Mouse (Mus musculus): Measurements from ENCODE around the gene Cbll1. TPM values are rescaled to one million over a fixed set of nuclear protein-coding genes. Genes with fewer than 3 reads are reported as not detected.

The Cbll1 gene
- 17.1 and 18.7 TPM in 2 replicates for polyA plus RNA-seq (2016; fragmentation: Nextera tagmentation; extraction: Ambion mirVana)

- under 1% methylated on average over 68 of the region's 68 CpGs for WGBS
- peak; percentile 97 for DNase-seq (ENCODE audit: low spot score)
- Histone ChIP-seq H3K4me3 (peak within 1 kb of the TSS; percentile 89), H3K27me3 (ENCODE audit: low read depth, poor library complexity, severe bottlenecking) (no peaks in the 10 kb centered on the region), H3K9me3 (replicated peaks) (no peaks in the 10 kb centered on the region), H3K27ac (peak within 1 kb of the TSS; percentile 91), H3K4me1 (peaks cover 17% of the 10 kb centered on the region), H3K36me3 (peaks cover 1% of the 10 kb centered on the region)
Measured at GRCm38 (mm10) chr12:31499314-31500131, at the start of gene Cbll1. Gene Cbll1 (minus strand): TSS chr12:31499616.

- Histone ChIP-seq H3K27ac (peak overlapping the region; percentile 75), H3K4me3 (no peak overlapping the region), H3K36me3 (no peaks in the 10 kb centered on the region), H3K27me3 (ENCODE audit: low read depth, poor library complexity, severe bottlenecking) (no peaks in the 10 kb centered on the region), H3K4me1 (peaks cover 41% of the 10 kb centered on the region), H3K9me3 (replicated peaks) (no peaks in the 10 kb centered on the region)
- DNase-seq (ENCODE audit: low spot score), result no peak
- WGBS, result 80% methylated on average over 1 of the region's 1 CpGs
Measured at GRCm38 (mm10) chr12:31546061-31546460, 46.6 kb upstream of the Cbll1 start.

DNA sequence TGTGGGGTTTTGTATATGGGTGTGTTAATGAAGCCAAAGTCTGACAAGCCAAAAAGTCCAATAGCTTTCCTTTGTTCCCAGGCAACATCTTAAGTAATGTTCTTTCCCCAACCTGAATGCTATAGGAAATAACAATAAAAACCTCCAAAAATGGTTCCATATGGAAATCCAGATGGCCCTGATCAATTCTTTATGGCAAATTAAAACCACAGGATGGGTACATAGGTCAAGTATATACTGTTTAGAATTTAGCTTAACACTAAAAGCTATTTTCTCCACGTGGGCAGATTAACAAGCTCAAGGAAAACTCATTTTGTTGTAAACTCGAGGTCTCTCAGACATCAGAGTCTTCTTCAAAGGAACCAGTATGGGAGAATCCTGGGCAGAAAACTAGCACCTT, 45.8 kb upstream of the Cbll1 start:
- WGBS, result 23% methylated on average over 2 of the region's 2 CpGs
- DNase-seq (ENCODE audit: low spot score), result no peak
- H3K36me3 ChIP-seq, result no peaks in the 10 kb centered on the region
- H3K9me3 ChIP-seq (replicated peaks), result no peaks in the 10 kb centered on the region
- no peak overlapping the region for H3K4me3 ChIP-seq
- H3K27ac ChIP-seq, result peak overlapping the region; percentile 75
- no peaks in the 10 kb centered on the region for H3K27me3 ChIP-seq (ENCODE audit: low read depth, poor library complexity, severe bottlenecking)
- peaks cover 38% of the 10 kb centered on the region for H3K4me1 ChIP-seq

DNA sequence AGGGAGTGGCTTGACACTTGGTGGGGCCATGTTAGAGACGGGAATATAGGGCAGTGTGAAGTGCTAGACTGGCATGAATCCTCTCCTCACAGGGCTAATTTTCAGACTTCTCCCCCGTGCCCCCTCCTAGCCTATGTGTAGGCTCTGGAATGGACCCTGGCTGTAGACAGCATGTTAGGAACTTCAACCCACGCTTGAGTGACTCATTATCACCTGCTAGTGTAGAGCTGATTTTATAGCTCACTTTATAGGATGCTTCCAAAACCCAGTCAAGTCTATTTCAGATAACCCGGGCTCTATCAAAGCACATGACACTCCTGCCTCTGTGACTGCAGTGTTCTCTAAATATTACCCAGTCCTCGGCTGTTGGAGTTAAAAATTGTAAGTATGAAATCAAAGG, 42.1 kb upstream of the Cbll1 start:
- no peaks in the 10 kb centered on the region for H3K27me3 ChIP-seq (ENCODE audit: low read depth, poor library complexity, severe bottlenecking)
- no peak overlapping the region for H3K27ac ChIP-seq
- 80% methylated on average over 5 of the region's 5 CpGs for WGBS
- H3K4me3 ChIP-seq, result no peak overlapping the region
- no peaks in the 10 kb centered on the region for H3K9me3 ChIP-seq (replicated peaks)
- H3K36me3 ChIP-seq, result no peaks in the 10 kb centered on the region
- peaks cover 32% of the 10 kb centered on the region for H3K4me1 ChIP-seq
- DNase-seq (ENCODE audit: low spot score), result no peak

GRCm38 (mm10) chr12:31539783-31540182, 40.4 kb upstream of the Cbll1 start:
- 82% methylated on average over 2 of the region's 2 CpGs for WGBS
- no peaks in the 10 kb centered on the region for H3K27me3 ChIP-seq (ENCODE audit: low read depth, poor library complexity, severe bottlenecking)
- no peak for DNase-seq (ENCODE audit: low spot score)

DNA sequence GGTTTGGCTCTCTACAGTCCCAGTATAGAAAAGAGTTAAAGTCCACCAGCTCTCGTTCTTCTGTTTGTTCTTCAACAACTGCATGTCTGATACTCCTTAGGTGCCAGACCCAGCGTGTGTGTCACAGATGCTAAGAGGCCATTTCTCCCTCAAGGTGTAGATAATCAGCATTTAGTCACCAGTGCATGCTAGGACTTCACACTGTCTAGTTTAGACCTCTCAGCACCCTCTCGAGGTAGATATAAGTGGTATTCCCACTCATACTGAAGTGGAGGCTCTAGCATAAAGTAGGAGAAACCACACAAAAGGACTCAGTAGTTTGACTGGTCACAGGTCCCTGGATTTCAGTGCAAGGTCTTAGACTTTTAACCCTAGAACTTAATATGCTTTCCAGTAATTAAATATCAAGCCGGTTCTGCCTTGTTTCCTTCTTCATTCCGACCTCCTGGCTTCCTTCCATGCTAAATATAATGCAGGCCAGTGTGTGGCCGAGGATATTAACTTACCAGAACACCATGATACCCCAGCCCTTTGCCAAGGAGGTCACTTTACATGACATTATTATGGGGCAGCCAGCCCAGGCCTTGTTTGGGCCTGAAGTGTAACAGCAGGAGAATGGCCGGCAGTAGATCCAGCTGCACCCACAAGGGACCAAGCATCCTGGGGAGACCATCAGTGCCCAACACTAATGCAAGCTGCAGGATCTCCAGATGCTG, 38.3 kb upstream of the Cbll1 start:
- Histone ChIP-seq H3K4me3 (no peak overlapping the region), H3K27ac (no peak overlapping the region), H3K9me3 (replicated peaks) (no peaks in the 10 kb centered on the region), H3K27me3 (ENCODE audit: low read depth, poor library complexity, severe bottlenecking) (no peaks in the 10 kb centered on the region), H3K36me3 (no peaks in the 10 kb centered on the region), H3K4me1 (peaks cover 16% of the 10 kb centered on the region)
- DNase-seq (ENCODE audit: low spot score), result no peak
- WGBS, result 71% methylated on average over 7 of the region's 7 CpGs

More at GRCm38 (mm10) chr12:31539783-31540182, 40.4 kb upstream of the Cbll1 start:
- Histone ChIP-seq H3K36me3 (no peaks in the 10 kb centered on the region), H3K9me3 (replicated peaks) (no peaks in the 10 kb centered on the region), H3K4me1 (peaks cover 17% of the 10 kb centered on the region), H3K4me3 (no peak overlapping the region), H3K27ac (no peak overlapping the region)

DNA sequence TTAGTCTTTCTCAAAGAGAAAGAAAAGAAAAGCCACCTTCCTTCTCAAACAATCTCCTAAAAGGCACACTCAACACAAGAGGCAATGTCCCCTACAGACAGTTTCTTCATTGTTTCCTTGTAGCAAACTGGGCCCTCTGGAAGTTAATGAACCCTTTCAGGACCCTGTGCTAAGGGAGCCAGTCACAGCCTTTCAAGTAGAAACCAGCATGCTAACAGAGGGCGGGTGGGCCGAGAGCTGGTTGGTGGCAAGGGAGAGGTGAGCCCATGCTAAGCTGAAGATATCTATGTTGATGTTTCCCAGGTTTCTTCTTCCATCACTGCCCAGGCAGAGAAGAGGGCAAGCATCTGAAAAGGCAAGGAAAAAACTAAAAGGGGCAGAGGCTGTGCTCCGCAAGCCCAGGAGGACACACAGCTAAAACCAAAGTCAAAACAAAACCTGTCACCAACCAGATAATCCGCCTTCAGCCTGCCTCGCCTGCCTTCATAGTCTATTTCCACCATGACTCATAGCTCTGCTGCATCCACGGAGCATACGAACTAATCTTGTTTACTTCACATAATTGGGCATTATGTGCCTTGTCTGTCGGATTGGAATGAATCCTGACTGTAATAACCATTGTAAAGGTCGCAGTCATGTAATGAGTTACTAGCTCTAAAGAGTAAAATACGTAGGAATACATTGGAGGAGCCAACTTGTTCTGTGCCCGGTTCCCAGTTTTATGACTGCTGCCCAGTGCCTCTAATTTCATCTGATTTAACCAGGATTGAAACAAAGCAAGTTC, 34.8 kb upstream of the Cbll1 start:
- Histone ChIP-seq H3K4me1 (peaks cover 19% of the 10 kb centered on the region), H3K4me3 (no peak overlapping the region), H3K27me3 (ENCODE audit: low read depth, poor library complexity, severe bottlenecking) (no peaks in the 10 kb centered on the region), H3K27ac (peak overlapping the region; percentile 17; the same call in 1 of the 2 replicates), H3K9me3 (replicated peaks) (no peaks in the 10 kb centered on the region), H3K36me3 (no peaks in the 10 kb centered on the region)
- WGBS, result 81% methylated on average over 11 of the region's 11 CpGs
- no peak for DNase-seq (ENCODE audit: low spot score)

DNA sequence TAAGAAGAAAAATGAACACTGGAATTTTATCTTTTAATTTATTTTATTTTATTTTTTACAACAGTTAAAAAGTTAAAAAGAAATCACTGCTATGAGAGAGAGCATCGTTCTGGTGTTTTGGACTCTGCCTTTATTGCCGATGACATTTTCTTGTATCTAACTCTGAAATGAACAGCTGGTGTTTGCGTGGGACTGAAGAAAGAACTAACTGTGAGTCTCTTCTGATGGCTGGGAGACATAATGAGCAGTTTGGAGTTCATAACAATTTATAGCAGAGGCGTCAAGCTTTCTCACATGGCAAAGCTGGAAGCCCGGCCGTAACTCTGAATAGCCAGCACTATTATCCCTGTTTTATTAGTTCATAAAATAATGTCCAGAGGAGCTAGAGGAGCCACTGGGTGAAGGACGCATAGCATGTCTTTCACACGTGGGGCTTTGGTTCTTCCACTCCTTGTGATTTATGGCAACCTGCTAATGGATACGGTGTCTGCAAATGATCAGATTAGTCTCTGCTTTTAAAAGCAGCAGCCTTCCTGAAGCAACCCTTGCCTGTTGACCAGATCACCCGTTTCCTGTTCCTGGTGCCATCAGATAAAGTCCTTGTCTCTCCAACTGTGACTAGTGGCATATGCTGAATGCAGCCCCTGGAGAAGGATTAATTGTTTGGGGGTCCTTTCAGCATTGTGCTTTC, 33.9 kb upstream of the Cbll1 start:
- Histone ChIP-seq H3K4me3 (no peak overlapping the region), H3K27me3 (ENCODE audit: low read depth, poor library complexity, severe bottlenecking) (no peaks in the 10 kb centered on the region), H3K27ac (peak overlapping the region; percentile 17; the same call in 1 of the 2 replicates), H3K36me3 (no peaks in the 10 kb centered on the region), H3K4me1 (peaks cover 19% of the 10 kb centered on the region), H3K9me3 (replicated peaks) (no peaks in the 10 kb centered on the region)
- 43% methylated on average over 10 of the region's 10 CpGs for WGBS
- no peak for DNase-seq (ENCODE audit: low spot score)

- Histone ChIP-seq H3K9me3 (replicated peaks) (no peaks in the 10 kb centered on the region), H3K4me3 (no peak overlapping the region), H3K27me3 (ENCODE audit: low read depth, poor library complexity, severe bottlenecking) (no peaks in the 10 kb centered on the region), H3K36me3 (no peaks in the 10 kb centered on the region), H3K4me1 (peaks cover 19% of the 10 kb centered on the region), H3K27ac (no peak overlapping the region)
- 70% methylated on average over 14 of the region's 14 CpGs for WGBS
- no peak for DNase-seq (ENCODE audit: low spot score)
Measured at GRCm38 (mm10) chr12:31532054-31532453, 32.6 kb upstream of the Cbll1 start.

DNA sequence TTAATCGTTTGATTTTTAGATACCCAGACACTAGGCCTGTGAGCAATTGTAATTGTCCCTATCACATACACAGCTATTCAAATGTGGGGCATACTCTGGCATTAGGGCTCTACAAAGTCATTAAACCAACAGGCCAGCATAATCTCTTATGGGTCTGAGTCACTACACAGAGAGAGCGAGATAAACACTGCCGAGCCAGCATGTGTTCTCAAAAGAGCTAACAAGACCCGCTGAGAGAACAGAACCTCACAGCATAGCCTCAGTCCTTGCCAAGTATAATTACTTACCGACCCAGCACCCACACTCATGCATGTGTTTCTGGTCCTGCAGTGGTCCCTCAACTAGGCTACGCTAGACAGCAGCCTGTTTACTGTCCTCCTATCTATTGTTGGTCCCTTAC, 28.0 kb upstream of the Cbll1 start:
- WGBS, result 83% methylated on average over 6 of the region's 6 CpGs
- Histone ChIP-seq H3K27me3 (ENCODE audit: low read depth, poor library complexity, severe bottlenecking) (no peaks in the 10 kb centered on the region), H3K9me3 (replicated peaks) (no peaks in the 10 kb centered on the region), H3K4me3 (no peak overlapping the region), H3K4me1 (0 out of 2 replicates have a peak, but pooled peaks cover 2% of the 10 kb centered on the region), H3K36me3 (no peaks in the 10 kb centered on the region), H3K27ac (no peak overlapping the region)
- DNase-seq (ENCODE audit: low spot score), result no peak

- Histone ChIP-seq H3K27ac (no peak overlapping the region), H3K4me1 (no peaks in the 10 kb centered on the region), H3K36me3 (no peaks in the 10 kb centered on the region), H3K4me3 (no peak overlapping the region), H3K27me3 (ENCODE audit: low read depth, poor library complexity, severe bottlenecking) (no peaks in the 10 kb centered on the region), H3K9me3 (replicated peaks) (no peaks in the 10 kb centered on the region)
- 87% methylated on average over 3 of the region's 3 CpGs for WGBS
- DNase-seq (ENCODE audit: low spot score), result no peak
Measured at GRCm38 (mm10) chr12:31521371-31521770, 22.0 kb upstream of the Cbll1 start.

DNA sequence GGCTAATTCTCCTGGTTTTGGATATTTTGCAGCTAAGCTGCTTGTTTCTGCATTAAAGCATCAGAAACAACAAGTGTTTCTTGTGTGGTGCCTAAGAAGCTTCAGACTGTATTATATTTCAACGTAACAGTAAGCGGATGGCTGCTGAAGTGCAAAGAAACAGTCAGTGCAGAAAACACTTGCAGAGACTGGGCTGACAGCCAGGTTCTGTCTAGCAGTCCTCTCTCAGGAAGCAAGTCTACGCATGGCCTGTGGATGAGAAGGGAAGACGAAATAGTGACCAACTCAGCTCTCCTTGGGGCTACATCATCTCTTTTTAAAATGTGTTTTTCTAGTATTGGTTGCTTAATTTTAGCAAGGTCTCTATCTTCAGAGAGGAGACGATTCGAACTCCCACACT, 20.7 kb upstream of the Cbll1 start:
- Histone ChIP-seq H3K27ac (no peak overlapping the region), H3K36me3 (no peaks in the 10 kb centered on the region), H3K4me1 (no peaks in the 10 kb centered on the region), H3K9me3 (replicated peaks) (no peaks in the 10 kb centered on the region), H3K27me3 (ENCODE audit: low read depth, poor library complexity, severe bottlenecking) (no peaks in the 10 kb centered on the region), H3K4me3 (no peak overlapping the region)
- DNase-seq (ENCODE audit: low spot score), result no peak
- 91% methylated on average over 6 of the region's 6 CpGs for WGBS
